Mouse (Mus musculus) small intestine, adult 2 months (tissue): ENCODE measurements around the gene Gm20388. TPM values are rescaled to one million over a fixed set of nuclear protein-coding genes. Genes with fewer than 3 reads are reported as not detected.

Experiments used
- H3K27ac ChIP-seq: fragments of 200-500 bp; 2 replicates; pipeline ENCODE4 v1.5.1; 2012; ENCODE audit warnings: low read depth, low read length, control low read depth, inconsistent platforms; ENCODE audit not compliant: insufficient read depth
- H3K27me3 ChIP-seq: fragments of 200-500 bp; 2 replicates; pipeline ENCODE4 v1.6.1; 2012; ENCODE audit warnings: mild to moderate bottlenecking, moderate library complexity, low read length, inconsistent platforms; ENCODE audit not compliant: control insufficient read depth, insufficient read depth
- H3K36me3 ChIP-seq: fragments of 200-500 bp; 2 replicates; pipeline ENCODE4 v1.6.1; 2012; ENCODE audit warnings: mild to moderate bottlenecking, low read length, control low read depth, inconsistent platforms; ENCODE audit not compliant: control insufficient read depth, insufficient read depth
- H3K4me1 ChIP-seq: fragments of 200-500 bp; 2 replicates; pipeline ENCODE4 v1.6.1; 2012; ENCODE audit warnings: low read length, inconsistent platforms, mixed read lengths; ENCODE audit not compliant: control insufficient read depth, insufficient read depth, insufficient read length
- H3K4me3 ChIP-seq: fragments of 200-500 bp; 2 replicates; pipeline ENCODE4 v1.5.1; 2012; ENCODE audit warnings: low read depth, mild to moderate bottlenecking, control low read depth, inconsistent platforms, low read length, moderate library complexity
- CTCF ChIP-seq: fragments of 200-500 bp; IDR thresholded peaks from 2 replicates; pipeline ENCODE4 v1.5.1; 2012; ENCODE audit warnings: low read depth, mild to moderate bottlenecking, control low read depth, inconsistent platforms, low read length, moderate library complexity, mixed read lengths; ENCODE audit not compliant: insufficient replicate concordance, insufficient read length; ENCODE audit errors: extremely low read depth
- POLR2A ChIP-seq: fragments of 200-500 bp; IDR thresholded peaks from 2 replicates; pipeline ENCODE4 v1.6.1; 2012; ENCODE audit warnings: low read depth, mild to moderate bottlenecking, control low read depth, inconsistent platforms, low read length, moderate library complexity
- WGBS: fragments of 180-500 bp; shearing (Covaris S2); methylation state at CpG from one replicate; pipeline ENCODE4 v1.1.7; 2018; 5-methylcytosine and 5-hydroxymethylcytosine counted together
- polyA plus RNA-seq: library from polyadenylated mRNA; depleted of rRNA; stranded (reverse); fragments of >200 nt; gene quantifications from 2 replicates; pipeline ENCODE4 v1.2.3, GENCODE M21; 2012

Gm20388 gene
- polyA plus RNA-seq, 1 experiment: 37.3 TPM

DNA sequence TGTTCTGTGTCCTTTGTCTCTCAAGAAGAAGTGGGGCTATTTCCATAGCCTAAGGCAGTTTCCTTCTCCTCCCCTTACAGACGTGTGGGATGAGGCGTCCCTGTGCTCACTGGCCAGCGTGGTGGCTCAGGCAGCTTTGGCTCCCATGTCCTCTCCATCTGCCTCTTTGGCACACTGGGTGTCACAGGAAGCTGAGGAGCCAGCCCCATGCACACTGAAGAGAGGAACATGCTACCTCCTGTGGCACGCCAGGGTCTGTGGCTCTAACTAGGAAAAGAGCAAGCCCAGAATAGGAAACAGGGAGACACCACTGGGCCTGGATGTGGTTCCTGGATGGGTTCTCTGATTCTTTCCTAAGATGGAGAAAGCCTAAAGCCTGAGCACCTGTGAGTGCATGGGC, 2138.6 kb downstream of the Gm20388 start:
- H3K27me3 ChIP-seq: no peaks in the 10 kb centered on the region
- H3K4me3 ChIP-seq: no peak overlapping the region
- no peak overlapping the region for H3K27ac ChIP-seq
- TF ChIP-seq CTCF (no peak), POLR2A (no peak)
- no peaks in the 10 kb centered on the region for H3K4me1 ChIP-seq
- no peaks in the 10 kb centered on the region for H3K36me3 ChIP-seq
- WGBS: 90% methylated on average over 4 of the region's 4 CpGs

GRCm38 (mm10) chr8:122049923-122050322, 2139.3 kb downstream of the Gm20388 start:
- no peaks in the 10 kb centered on the region for H3K4me1 ChIP-seq
- H3K27ac ChIP-seq: no peak overlapping the region
- TF ChIP-seq CTCF (no peak), POLR2A (no peak)
- no peak overlapping the region for H3K4me3 ChIP-seq
- WGBS: 80% methylated on average over 2 of the region's 2 CpGs
- H3K27me3 ChIP-seq: no peaks in the 10 kb centered on the region
- H3K36me3 ChIP-seq: no peaks in the 10 kb centered on the region

GRCm38 (mm10) chr8:122050620-122051019, 2140.0 kb downstream of the Gm20388 start:
- Histone ChIP-seq H3K27me3 (no peaks in the 10 kb centered on the region), H3K36me3 (no peaks in the 10 kb centered on the region), H3K4me1 (no peaks in the 10 kb centered on the region), H3K27ac (no peak overlapping the region), H3K4me3 (no peak overlapping the region)
- WGBS: 79% methylated on average over 9 of the region's 9 CpGs
- TF ChIP-seq POLR2A (no peak), CTCF (no peak)

- H3K36me3 ChIP-seq: no peaks in the 10 kb centered on the region
- WGBS: 31% methylated on average over 10 of the region's 10 CpGs
Measured at GRCm38 (mm10) chr8:122055321-122055720, 2144.7 kb downstream of the Gm20388 start.

DNA sequence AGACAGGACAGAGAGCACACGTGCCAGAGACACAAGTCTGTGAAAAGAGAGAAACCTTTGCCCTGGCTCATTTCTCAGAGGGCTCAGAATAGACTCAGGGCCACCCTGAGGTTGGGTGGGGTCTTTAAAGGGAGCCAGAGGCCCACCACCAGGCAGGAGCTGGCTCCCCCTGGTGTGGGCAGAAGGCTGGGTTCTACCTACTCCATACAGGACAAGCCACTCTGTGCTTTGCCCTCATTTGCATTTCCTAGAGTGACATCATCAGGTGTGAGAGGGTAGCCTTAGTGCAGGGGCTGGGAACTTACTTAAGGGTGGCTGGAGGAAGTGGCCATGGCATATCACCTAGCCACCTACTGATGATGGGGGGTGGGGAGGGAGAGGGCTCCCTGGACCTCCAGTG, 2145.5 kb downstream of the Gm20388 start:
- no peaks in the 10 kb centered on the region for H3K27me3 ChIP-seq
- H3K36me3 ChIP-seq: no peaks in the 10 kb centered on the region
- TF ChIP-seq POLR2A: no peak
- no peak for TF ChIP-seq CTCF
- WGBS: 19% methylated on average over 1 of the region's 1 CpGs
- no peak overlapping the region for H3K4me3 ChIP-seq
- H3K4me1 ChIP-seq: no peaks in the 10 kb centered on the region
- no peak overlapping the region for H3K27ac ChIP-seq

More at GRCm38 (mm10) chr8:122055321-122055720, 2144.7 kb downstream of the Gm20388 start:
- no peaks in the 10 kb centered on the region for H3K27me3 ChIP-seq
- H3K27ac ChIP-seq: no peak overlapping the region
- no peak overlapping the region for H3K4me3 ChIP-seq
- no peak for TF ChIP-seq CTCF
- no peak for TF ChIP-seq POLR2A
- no peaks in the 10 kb centered on the region for H3K4me1 ChIP-seq

GRCm38 (mm10) chr8:122056882-122057281, 2146.2 kb downstream of the Gm20388 start:
- Histone ChIP-seq H3K27ac (no peak overlapping the region), H3K4me1 (no peaks in the 10 kb centered on the region), H3K4me3 (no peak overlapping the region), H3K27me3 (no peaks in the 10 kb centered on the region), H3K36me3 (no peaks in the 10 kb centered on the region)
- no peak for TF ChIP-seq POLR2A
- no peak for TF ChIP-seq CTCF
- WGBS: 54% methylated on average over 7 of the region's 7 CpGs

DNA sequence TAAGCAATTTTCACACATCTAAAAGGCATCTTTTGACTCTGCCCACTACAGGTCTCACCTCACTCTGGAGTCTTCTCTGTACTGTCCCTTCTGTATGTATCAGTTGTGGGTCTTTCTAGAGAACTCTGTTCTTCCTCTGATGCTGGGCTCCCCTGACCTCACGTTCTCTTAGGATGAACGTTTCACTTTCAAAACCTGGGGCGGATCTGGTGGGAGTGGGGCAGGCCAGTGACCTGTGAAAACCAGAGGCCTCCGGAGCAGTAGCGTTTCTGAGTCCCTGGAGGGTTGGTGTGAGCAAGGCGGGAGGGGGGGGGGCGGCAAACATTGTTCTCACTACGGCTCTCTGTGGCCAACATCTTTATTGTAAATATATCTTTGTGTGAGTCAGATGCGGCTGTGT, 2147.9 kb downstream of the Gm20388 start:
- H3K36me3 ChIP-seq: no peaks in the 10 kb centered on the region
- WGBS: 43% methylated on average over 9 of the region's 9 CpGs
- no peaks in the 10 kb centered on the region for H3K27me3 ChIP-seq
- no peak overlapping the region for H3K27ac ChIP-seq
- H3K4me3 ChIP-seq: no peak overlapping the region
- H3K4me1 ChIP-seq: peaks cover 6% of the 10 kb centered on the region; the same call in 1 of the 2 replicates
- TF ChIP-seq CTCF: no peak
- TF ChIP-seq POLR2A: no peak
